Mouse (Mus musculus) neural tube, embryonic 12.5 days (tissue): ENCODE results near the gene Cpeb1. TPM values are rescaled to one million over a fixed set of nuclear protein-coding genes. Genes with fewer than 3 reads are reported as not detected.

Experiments
- ATAC-seq: fragments of 200-750 bp; cut with Nextera tagmentation; 2 replicates; pipeline ENCODE4 v1.8.0; 2017; ENCODE audit warnings: low read depth, mild to moderate bottlenecking, moderate TSS enrichment, moderate library complexity; ENCODE audit not compliant: low FRiP score
- H3K27ac ChIP-seq: fragments of 300-500 bp; sonication (generic); 2 replicates; pipeline ENCODE4 v1.5.1; 2016
- H3K27me3 ChIP-seq: fragments of 300-500 bp; sonication (generic); replicated peaks from 2 replicates; pipeline ENCODE4 v1.6.1; 2016; ENCODE audit warnings: mild to moderate bottlenecking
- H3K36me3 ChIP-seq: fragments of 300-500 bp; sonication (generic); 2 replicates; pipeline ENCODE4 v1.6.1; 2016; ENCODE audit warnings: mild to moderate bottlenecking
- H3K4me1 ChIP-seq: fragments of 300-500 bp; sonication (generic); 2 replicates; pipeline ENCODE4 v1.6.1; 2016
- H3K4me2 ChIP-seq: fragments of 300-500 bp; sonication (generic); replicated peaks from 2 replicates; pipeline ENCODE4 v1.6.1; 2016; ENCODE audit warnings: mild to moderate bottlenecking
- H3K4me3 ChIP-seq: fragments of 300-500 bp; sonication (generic); 2 replicates; pipeline ENCODE4 v1.5.1; 2016
- H3K9ac ChIP-seq: fragments of 300-500 bp; sonication (generic); 2 replicates; pipeline ENCODE4 v1.6.1; 2016; ENCODE audit warnings: mild to moderate bottlenecking
- H3K9me3 ChIP-seq: fragments of 300-500 bp; sonication (generic); 2 replicates; pipeline ENCODE4 v1.6.1; 2016; ENCODE audit warnings: mild to moderate bottlenecking
- WGBS: fragments of 180-500 bp; shearing (Covaris S2); methylation state at CpG from one replicate; pipeline ENCODE4 v1.1.7; 2016; 5-methylcytosine and 5-hydroxymethylcytosine counted together
- polyA plus RNA-seq: library from polyadenylated mRNA; unstranded; fragments of >200 nt; fragmentation: Nextera tagmentation; extraction: Ambion mirVana; gene quantifications from 2 replicates; pipeline ENCODE4 v1.2.1, GENCODE M21; 2016

Gene Cpeb1
- polyA plus RNA-seq, 1 experiment from 2014 or later, result 4.0 TPM

DNA sequence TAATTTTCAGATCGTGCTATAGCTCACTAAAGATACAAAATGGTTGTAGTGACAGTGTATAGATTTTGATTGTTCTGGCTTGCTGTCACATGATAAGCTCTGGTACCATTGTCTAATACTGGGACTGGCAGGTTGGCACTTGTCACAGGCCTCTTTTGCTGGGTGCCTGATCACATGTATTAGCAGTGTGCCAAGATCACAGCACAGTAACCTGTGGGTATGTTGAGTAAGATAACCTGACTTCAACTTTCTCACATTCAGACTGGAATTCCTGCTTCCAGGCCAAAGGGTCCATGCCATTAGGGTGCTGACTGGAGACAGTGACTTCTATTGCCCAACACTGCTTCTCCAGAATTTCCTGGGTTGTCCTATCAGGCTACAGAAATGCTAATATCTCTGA, 144.1 kb downstream of the Cpeb1 start:
- Histone ChIP-seq H3K27me3 (no peaks in the 10 kb centered on the region), H3K4me2 (no peak overlapping the region), H3K9me3 (no peaks in the 10 kb centered on the region), H3K9ac (no peak overlapping the region), H3K4me3 (no peak overlapping the region), H3K36me3 (no peaks in the 10 kb centered on the region), H3K4me1 (no peaks in the 10 kb centered on the region), H3K27ac (no peak overlapping the region)
- 94% methylated on average over 1 of the region's 1 CpGs for WGBS
- ATAC-seq, result no peak

DNA sequence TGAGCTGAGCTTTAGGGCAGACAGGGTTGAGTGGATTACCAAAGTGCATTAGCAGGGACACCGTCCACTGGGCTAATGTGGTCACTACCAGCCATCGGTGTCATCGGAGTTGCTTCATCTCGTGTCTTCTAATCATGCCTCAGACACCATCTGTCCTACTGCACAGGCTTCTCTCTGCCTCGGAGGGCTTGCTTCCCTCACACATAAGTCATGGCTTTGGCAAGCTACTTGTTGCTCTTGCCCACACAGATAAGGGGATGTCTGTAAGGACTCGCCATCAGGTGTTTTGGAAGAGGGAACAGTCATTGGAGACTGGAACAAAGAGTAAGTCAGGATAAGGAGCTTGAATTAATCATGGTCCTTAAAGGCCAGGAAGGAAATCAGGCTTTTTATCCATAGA, 146.0 kb downstream of the Cpeb1 start:
- whole genome bisulfite sequencing, result 91% methylated on average over 6 of the region's 6 CpGs
- no peak overlapping the region for H3K27ac ChIP-seq

DNA sequence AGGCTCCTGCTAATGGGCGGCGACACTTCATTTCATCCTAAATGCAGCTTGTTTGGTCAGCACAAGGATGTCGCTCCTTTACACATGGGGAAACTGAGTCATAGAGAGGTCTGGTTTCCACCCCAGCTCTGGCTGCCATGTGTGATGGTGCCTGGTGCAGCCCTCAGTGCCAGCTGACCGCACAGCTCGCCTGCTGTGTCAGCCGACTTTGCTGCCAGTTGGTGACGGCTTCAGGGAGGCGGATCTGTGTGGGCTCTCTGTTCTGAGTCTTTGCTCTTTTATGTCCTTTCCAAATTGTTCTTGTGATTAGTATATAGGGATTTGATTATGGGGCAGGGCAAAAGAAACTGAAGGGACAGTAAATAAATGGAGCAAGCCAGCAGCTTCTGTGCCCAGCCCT, 147.5 kb downstream of the Cpeb1 start:
- WGBS, result 69% methylated on average over 8 of the region's 8 CpGs
- Histone ChIP-seq H3K4me1 (no peaks in the 10 kb centered on the region), H3K4me3 (no peak overlapping the region), H3K9me3 (no peaks in the 10 kb centered on the region), H3K36me3 (no peaks in the 10 kb centered on the region), H3K9ac (no peak overlapping the region), H3K27me3 (no peaks in the 10 kb centered on the region), H3K4me2 (no peak overlapping the region), H3K27ac (no peak overlapping the region)
- no peak for ATAC-seq

More for the DNA sequence above, 146.0 kb downstream of the Cpeb1 start:
- ATAC-seq, result no peak
- Histone ChIP-seq H3K9ac (no peak overlapping the region), H3K36me3 (no peaks in the 10 kb centered on the region), H3K4me2 (no peak overlapping the region), H3K27me3 (no peaks in the 10 kb centered on the region), H3K9me3 (no peaks in the 10 kb centered on the region), H3K4me1 (no peaks in the 10 kb centered on the region), H3K4me3 (no peak overlapping the region)

DNA sequence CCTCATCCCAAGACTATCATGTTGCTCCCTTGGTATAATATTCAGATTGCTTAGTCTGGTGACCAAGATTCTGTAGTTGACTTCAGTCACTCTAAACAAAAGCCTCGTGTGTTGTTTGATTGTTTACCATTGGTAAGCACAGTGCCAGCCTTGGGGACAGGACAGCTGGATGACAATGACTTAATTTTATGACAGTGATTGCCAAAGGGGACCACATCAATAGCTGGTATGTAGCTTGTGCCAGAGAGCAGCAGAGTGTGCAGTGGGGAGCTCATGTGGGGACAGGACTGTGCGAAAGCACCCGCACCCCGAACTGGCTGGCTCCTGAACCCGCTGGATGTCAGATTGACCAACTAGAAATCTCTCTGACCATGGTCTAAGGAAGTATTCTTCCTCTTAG, 150.6 kb downstream of the Cpeb1 start:
- Histone ChIP-seq H3K27me3 (no peaks in the 10 kb centered on the region), H3K9ac (no peak overlapping the region), H3K27ac (no peak overlapping the region), H3K9me3 (no peaks in the 10 kb centered on the region), H3K4me2 (no peak overlapping the region), H3K36me3 (no peaks in the 10 kb centered on the region), H3K4me3 (no peak overlapping the region), H3K4me1 (peaks cover 5% of the 10 kb centered on the region; the same call in 1 of the 2 replicates)
- WGBS, result 89% methylated on average over 5 of the region's 5 CpGs
- ATAC-seq, result no peak

DNA sequence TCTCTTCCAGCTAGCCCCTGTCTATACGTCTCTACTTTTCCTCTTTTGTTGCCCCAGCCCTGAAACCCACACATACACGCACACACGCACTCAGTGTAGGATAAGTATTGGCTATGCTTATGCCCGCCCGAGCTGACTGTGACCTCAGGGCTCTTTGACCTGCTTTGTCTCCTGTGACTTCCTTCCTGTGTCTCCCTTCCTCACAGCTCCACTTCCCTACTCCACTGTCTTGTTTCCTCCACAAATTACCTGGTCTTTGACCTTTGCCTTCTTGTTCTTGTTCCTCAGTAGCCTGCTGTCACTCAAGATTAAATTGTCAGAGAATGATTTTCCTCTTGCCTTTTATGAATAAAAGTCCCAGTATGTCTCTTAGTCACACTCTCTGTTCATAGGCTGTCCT, 151.2 kb downstream of the Cpeb1 start:
- Histone ChIP-seq H3K36me3 (no peaks in the 10 kb centered on the region), H3K4me2 (no peak overlapping the region), H3K4me1 (peaks cover 5% of the 10 kb centered on the region; the same call in 1 of the 2 replicates), H3K4me3 (no peak overlapping the region), H3K27ac (no peak overlapping the region), H3K9ac (no peak overlapping the region), H3K9me3 (no peaks in the 10 kb centered on the region), H3K27me3 (no peaks in the 10 kb centered on the region)
- 86% methylated on average over 5 of the region's 5 CpGs for WGBS
- ATAC-seq, result no peak

DNA sequence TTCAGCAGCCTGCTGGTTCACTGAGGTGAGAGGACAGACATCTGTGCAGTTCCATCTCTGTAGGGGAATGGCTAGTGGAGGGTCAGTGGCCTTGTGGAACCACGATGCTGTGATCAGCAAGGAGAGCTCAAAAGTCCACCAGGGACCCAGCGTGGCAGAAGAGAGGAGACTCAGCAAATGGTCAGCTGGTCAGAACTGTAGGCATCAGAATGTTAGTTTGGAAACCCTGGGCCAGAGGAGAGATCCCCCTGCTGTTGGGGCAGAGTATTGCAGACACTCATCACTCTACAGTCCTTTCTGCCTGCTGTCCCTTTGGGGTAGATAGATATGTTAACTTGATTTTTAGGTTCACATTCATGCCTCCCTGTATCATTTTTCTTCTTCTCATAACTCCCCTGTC, 151.6 kb downstream of the Cpeb1 start:
- whole genome bisulfite sequencing, result 85% methylated on average over 2 of the region's 2 CpGs
- ATAC-seq, result no peak

GRCm38 (mm10) chr7:81301323-81301722, 153.9 kb downstream of the Cpeb1 start:
- H3K9ac ChIP-seq, result no peak overlapping the region
- ATAC-seq, result no peak
- H3K27ac ChIP-seq, result no peak overlapping the region
- H3K36me3 ChIP-seq, result no peaks in the 10 kb centered on the region
- no peaks in the 10 kb centered on the region for H3K27me3 ChIP-seq
- H3K4me1 ChIP-seq, result peaks cover 5% of the 10 kb centered on the region; the same call in 1 of the 2 replicates
- H3K4me2 ChIP-seq, result no peak overlapping the region
- 58% methylated on average over 7 of the region's 7 CpGs for WGBS
- no peaks in the 10 kb centered on the region for H3K9me3 ChIP-seq
- no peak overlapping the region for H3K4me3 ChIP-seq

More for the DNA sequence above, 151.6 kb downstream of the Cpeb1 start:
- H3K36me3 ChIP-seq, result no peaks in the 10 kb centered on the region
- no peak overlapping the region for H3K4me2 ChIP-seq
- peaks cover 5% of the 10 kb centered on the region; the same call in 1 of the 2 replicates for H3K4me1 ChIP-seq
- H3K27me3 ChIP-seq, result no peaks in the 10 kb centered on the region
- H3K27ac ChIP-seq, result no peak overlapping the region
- H3K9ac ChIP-seq, result no peak overlapping the region
- H3K4me3 ChIP-seq, result no peak overlapping the region
- no peaks in the 10 kb centered on the region for H3K9me3 ChIP-seq

- Histone ChIP-seq H3K27me3 (no peaks in the 10 kb centered on the region), H3K36me3 (no peaks in the 10 kb centered on the region), H3K9ac (no peak overlapping the region), H3K9me3 (no peaks in the 10 kb centered on the region), H3K27ac (no peak overlapping the region), H3K4me1 (peaks cover 5% of the 10 kb centered on the region; the same call in 1 of the 2 replicates), H3K4me3 (no peak overlapping the region), H3K4me2 (no peak overlapping the region)
- no peak for ATAC-seq
- WGBS, result 47% methylated on average over 6 of the region's 6 CpGs
Observed at GRCm38 (mm10) chr7:81298206-81298605, 157.1 kb downstream of the Cpeb1 start.

Other genes starting within 250 kb of the Cpeb1 start
- 3.7 TPM in 2 replicates for gene Pde8a, start 241.9 kb downstream of the Cpeb1 start, polyA plus RNA-seq
- 837 and 850 TPM in 2 replicates for gene Rps17, start 110.2 kb downstream of the Cpeb1 start, polyA plus RNA-seq
- gene Ap3b2, start 38.5 kb upstream of the Cpeb1 start, polyA plus RNA-seq, result 88.5 and 89.7 TPM in 2 replicates
- not detected in 2 replicates for gene BC048679, start 42.8 kb upstream of the Cpeb1 start, polyA plus RNA-seq
- gene Fsd2, start 111.5 kb upstream of the Cpeb1 start, polyA plus RNA-seq, result 0.14 and 0.18 TPM in 2 replicates
- 5.9 and 7.5 TPM in 2 replicates for gene Whamm, start 115.8 kb upstream of the Cpeb1 start, polyA plus RNA-seq